Mouse (Mus musculus): ENCODE results near the gene Zfp874a. TPM values are rescaled to one million over a fixed set of nuclear protein-coding genes. Genes with fewer than 3 reads are reported as not detected.

Gene Zfp874a
- polyA plus RNA-seq (2014; fragmentation: Illumina TruSeq; extraction: RNeasy Lipid Tissue Mini Kit (QIAGEN cat#74804); ENCODE audit: insufficient read depth, low read depth, low replicate concordance), result 7.7 TPM

DNA sequence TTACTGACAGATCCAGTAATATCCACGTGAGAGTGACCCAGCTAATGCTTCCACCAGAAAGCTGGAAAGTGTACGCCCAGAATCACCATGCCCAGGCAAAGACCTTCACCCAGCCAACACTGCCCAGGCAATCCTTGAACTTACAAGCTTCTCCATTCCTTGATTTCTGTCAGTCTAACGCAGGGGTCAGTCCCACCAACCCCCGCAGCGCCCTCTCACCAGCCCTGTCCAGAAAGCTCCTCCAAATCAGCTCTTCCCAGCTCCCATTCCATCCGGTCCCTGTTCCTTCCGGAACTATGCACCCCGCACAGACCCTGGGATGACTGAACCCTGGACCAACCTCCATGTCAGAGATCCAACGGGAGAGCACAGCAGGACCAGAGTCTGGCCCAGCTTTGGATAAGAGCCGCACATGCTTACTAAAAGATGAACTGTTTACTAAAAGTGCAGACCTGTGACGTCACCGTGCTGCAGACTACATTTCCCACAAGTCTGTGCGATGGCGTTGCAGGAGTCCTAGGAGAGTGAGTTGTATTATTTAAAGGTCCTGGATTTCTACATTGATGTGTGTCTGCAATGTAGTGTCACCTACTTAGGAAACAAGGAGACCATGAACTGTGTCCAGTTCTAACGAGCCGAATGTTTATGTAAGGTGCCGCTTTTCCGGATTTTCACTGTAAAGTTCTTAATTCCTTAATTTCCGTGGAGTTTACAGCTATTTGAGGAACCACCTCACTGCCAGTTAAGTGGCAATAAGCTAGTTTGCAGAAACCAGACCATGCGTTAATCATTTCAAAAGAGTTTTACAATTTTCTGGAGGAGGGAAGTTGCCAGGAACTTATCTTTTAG, at the start of gene Zfp874a:
Zfp874a (minus strand) TSS at position 453 of the 849 bp plus-strand sequence.

DNA sequence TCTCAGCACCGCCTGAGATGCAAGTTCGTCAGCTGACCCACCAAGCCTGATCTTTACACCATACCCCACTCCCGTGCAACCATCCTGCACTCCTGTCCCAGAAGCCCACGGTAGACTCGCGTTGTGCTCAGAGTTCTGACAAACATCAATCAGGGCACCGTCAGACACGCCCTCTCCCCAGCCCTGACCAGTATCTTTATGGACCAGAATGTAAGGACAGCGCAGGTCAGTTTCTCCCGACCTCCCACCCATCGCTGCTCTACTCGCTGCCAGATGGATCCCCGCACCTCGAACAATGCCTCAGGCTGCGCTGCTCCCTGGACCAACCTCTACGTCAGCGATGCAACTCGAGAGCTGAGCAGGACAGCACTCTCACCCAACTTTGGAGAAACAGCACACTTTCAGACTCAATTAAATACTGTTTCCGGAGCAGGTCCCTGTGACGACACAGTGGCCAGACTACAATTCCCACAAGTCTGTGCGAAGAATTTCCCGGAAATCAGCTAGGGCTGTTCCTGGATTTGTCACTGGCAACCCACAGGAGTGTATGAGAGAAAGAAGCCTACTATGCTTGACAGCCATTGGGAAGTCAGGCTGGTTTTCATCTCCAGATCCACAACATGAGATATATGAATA, 48.8 kb upstream of the Zfp874a start, which contains the start of gene Zfp58:
Zfp58 (minus strand) TSS at position 472 of the 636 bp plus-strand sequence.

DNA sequence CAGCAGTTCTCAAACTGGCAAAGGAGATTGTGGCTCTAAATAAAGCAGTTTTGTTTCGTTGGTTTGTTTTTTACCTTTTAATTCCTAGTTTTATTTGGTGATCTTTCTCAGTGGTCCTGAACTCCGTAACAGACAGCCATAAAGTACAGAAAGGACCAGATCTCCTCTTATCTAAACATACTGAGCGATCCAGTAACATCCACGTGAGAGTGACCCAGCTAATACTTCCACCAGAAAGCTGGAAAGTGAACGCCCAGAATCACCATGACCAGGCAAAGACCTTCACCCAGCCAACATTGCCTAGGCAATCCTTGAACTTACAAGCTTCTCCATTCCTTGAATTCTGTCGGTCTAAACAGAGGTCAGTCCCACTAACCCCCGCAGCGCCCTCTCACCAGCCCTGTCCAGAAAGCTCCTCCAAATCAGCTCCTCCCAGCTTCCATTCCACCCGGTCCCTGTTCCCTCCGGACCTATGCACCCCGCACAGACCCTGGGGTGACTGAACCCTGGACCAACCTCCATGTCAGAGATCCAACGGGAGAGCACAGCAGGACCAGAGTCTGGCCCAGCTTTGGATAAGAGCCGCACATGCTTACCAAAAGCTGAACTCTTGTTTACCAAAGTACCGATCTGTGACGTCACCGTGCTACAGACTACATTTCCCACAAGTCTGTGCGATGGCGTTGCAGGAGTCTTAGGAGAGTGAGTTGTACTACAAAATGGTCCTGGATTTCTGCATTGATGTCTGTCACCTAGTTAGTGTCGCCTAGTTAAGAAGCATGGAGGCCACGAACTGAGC, 32.4 kb upstream of the Zfp874a start, which contains the start of gene Zfp874b:
Zfp874b (minus strand) TSS at position 634 of the 799 bp plus-strand sequence.

DNA sequence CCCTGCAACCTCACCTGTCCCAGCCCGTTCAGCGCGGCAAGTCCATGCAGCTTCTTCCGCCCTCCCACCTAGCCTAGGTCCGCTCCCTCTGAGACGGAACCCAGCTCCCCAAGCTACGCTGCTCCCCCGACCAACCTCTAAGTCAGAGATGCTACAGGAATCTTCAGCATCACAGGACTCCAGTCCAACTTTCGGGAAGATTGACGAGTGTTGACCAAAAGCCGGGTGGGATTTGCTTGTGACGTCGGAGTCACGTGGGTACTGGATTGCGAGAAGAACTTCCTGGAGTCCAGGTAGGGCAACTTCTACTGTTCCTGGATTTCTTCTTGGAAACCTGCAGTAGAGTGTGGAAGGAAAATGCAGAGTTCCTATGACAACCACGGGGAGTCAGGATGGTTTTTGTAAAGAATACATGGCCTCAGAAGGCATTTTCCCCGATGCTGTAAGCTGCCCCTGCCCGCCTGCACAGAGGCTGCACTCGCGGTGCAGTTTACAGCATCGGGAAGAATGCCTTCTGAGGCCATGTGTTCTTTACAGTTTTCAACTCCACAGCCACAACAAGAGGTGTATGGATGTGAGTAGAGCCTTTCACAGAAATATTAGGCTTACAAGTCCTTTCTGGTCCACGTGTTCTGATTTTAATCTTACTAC, 30.1 kb downstream of the Zfp874a start, which contains the start of gene Zfp459:
Zfp459 (minus strand) TSS at position 212 of the 651 bp plus-strand sequence.

DNA sequence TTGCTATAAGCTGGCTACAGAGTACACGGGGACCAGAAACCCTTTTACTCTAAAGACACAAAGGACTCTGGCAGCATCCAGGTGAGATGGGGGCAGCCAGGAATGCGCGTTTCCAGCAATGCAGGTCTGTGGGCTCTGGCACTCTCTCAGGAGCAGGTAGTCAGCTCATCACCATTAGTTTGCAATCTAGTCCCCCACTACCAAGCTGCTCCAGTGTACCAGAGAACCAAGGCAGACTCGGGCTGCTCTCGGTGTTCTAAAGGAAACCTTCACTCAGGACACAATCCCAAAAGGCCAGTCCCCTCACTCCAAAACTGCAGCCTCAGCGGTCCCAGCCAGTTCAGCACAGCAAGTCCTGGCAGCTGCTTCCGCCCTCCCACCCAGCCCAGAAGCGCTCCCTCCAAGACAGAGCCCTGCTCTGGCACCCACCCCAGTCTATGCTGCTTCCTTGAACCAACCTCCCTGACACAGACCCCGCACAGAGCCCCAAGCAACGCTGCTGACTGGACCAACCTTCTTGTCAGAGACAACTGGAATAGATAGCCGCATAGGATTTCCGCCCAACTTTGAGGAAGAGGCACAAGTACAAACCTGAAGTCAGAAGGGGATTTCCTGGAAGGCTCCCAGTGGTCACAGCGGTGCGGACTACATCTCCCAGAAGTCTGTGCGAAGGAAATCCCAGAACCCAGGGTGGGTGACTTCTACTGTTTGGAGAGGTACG, 52.1 kb downstream of the Zfp874a start, which contains the start of gene Zfp429:
Zfp429 (minus strand) TSS at position 637 of the 721 bp plus-strand sequence.

DNA sequence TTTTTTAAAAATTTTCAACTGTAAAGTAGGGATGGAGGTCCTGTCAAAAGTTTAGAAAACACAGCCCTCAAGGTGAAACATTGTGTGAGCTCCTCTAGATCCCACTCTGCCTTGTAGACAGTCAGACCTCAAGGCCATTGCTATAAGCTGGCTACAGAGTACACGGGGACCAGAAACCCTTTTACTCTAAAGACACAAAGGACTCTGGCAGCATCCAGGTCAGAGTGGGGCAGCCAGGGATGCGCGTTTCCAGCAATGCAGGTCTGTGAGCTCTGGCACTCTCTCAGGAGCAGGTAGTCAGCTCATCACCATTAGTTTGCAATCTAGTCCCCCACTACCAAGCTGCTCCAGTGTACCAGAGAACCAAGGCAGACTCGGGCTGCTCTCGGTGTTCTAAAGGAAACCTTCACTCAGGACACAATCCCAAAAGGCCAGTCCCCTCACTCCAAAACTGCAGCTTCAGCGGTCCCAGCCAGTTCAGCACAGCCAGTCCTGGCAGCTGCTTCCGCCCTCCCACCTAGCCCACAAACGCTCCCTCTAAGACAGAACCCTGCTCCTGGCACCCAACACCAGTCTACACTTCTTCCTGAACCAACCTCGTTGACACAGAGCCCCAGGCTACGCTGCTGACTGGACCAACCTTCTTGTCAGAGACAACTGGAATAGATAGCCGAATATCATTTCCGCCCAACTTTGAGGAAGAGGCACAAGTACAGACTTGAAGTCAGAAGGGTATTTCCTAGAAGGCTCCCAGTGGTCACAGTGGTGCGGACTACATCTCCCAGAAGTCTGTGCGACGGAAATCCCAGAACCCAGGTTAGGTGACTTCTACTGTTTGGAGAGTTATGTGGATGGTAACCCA, 76.1 kb downstream of the Zfp874a start, which contains the start of the genes Gm28041 and Zfp456:
Gm28041 (minus strand) TSS at position 684 of the 862 bp plus-strand sequence.
Zfp456 (minus strand) TSS at position 761 of the 862 bp plus-strand sequence.

Other genes with a start within 250 kb of the Zfp874a start
- 0.58 TPM for gene Zfp458, start 173.2 kb downstream of the Zfp874a start, polyA plus RNA-seq (2014; fragmentation: Illumina TruSeq; extraction: RNeasy Lipid Tissue Mini Kit (QIAGEN cat#74804); ENCODE audit: insufficient read depth, low read depth, low replicate concordance)
- gene Zfp457, start 145.1 kb downstream of the Zfp874a start, polyA plus RNA-seq (2014; fragmentation: Illumina TruSeq; extraction: RNeasy Lipid Tissue Mini Kit (QIAGEN cat#74804); ENCODE audit: insufficient read depth, low read depth, low replicate concordance), result 0.69 TPM
- 2.9 TPM for gene Zfp595, start 119.1 kb downstream of the Zfp874a start, polyA plus RNA-seq (2014; fragmentation: Illumina TruSeq; extraction: RNeasy Lipid Tissue Mini Kit (QIAGEN cat#74804); ENCODE audit: insufficient read depth, low read depth, low replicate concordance)
- gene Gm28044, start 91.1 kb downstream of the Zfp874a start, polyA plus RNA-seq (2014; fragmentation: Illumina TruSeq; extraction: RNeasy Lipid Tissue Mini Kit (QIAGEN cat#74804); ENCODE audit: insufficient read depth, low read depth, low replicate concordance), result not detected
- gene Zfp953, start 91.0 kb downstream of the Zfp874a start, polyA plus RNA-seq (2014; fragmentation: Illumina TruSeq; extraction: RNeasy Lipid Tissue Mini Kit (QIAGEN cat#74804); ENCODE audit: insufficient read depth, low read depth, low replicate concordance), result 2.0 TPM
- 0.96 TPM for gene Gm28041, start 75.9 kb downstream of the Zfp874a start, polyA plus RNA-seq (2014; fragmentation: Illumina TruSeq; extraction: RNeasy Lipid Tissue Mini Kit (QIAGEN cat#74804); ENCODE audit: insufficient read depth, low read depth, low replicate concordance)
- 1.3 TPM for gene Zfp456, start 75.8 kb downstream of the Zfp874a start, polyA plus RNA-seq (2014; fragmentation: Illumina TruSeq; extraction: RNeasy Lipid Tissue Mini Kit (QIAGEN cat#74804); ENCODE audit: insufficient read depth, low read depth, low replicate concordance)
- 4.6 TPM for gene Zfp429, start 51.8 kb downstream of the Zfp874a start, polyA plus RNA-seq (2014; fragmentation: Illumina TruSeq; extraction: RNeasy Lipid Tissue Mini Kit (QIAGEN cat#74804); ENCODE audit: insufficient read depth, low read depth, low replicate concordance)
- 0.52 TPM for gene Zfp459, start 30.2 kb downstream of the Zfp874a start, polyA plus RNA-seq (2014; fragmentation: Illumina TruSeq; extraction: RNeasy Lipid Tissue Mini Kit (QIAGEN cat#74804); ENCODE audit: insufficient read depth, low read depth, low replicate concordance)
- gene Zfp874b, start 32.6 kb upstream of the Zfp874a start, polyA plus RNA-seq (2014; fragmentation: Illumina TruSeq; extraction: RNeasy Lipid Tissue Mini Kit (QIAGEN cat#74804); ENCODE audit: insufficient read depth, low read depth, low replicate concordance), result 7.2 TPM
- gene Zfp58, start 48.9 kb upstream of the Zfp874a start, polyA plus RNA-seq (2014; fragmentation: Illumina TruSeq; extraction: RNeasy Lipid Tissue Mini Kit (QIAGEN cat#74804); ENCODE audit: insufficient read depth, low read depth, low replicate concordance), result 5.1 TPM
- not detected for gene Gm26965, start 74.5 kb upstream of the Zfp874a start, polyA plus RNA-seq (2014; fragmentation: Illumina TruSeq; extraction: RNeasy Lipid Tissue Mini Kit (QIAGEN cat#74804); ENCODE audit: insufficient read depth, low read depth, low replicate concordance)
- 21.7 TPM for gene Zfp87, start 74.6 kb upstream of the Zfp874a start, polyA plus RNA-seq (2014; fragmentation: Illumina TruSeq; extraction: RNeasy Lipid Tissue Mini Kit (QIAGEN cat#74804); ENCODE audit: insufficient read depth, low read depth, low replicate concordance)
- 4.4 TPM for gene Zfp748, start 102.2 kb upstream of the Zfp874a start, polyA plus RNA-seq (2014; fragmentation: Illumina TruSeq; extraction: RNeasy Lipid Tissue Mini Kit (QIAGEN cat#74804); ENCODE audit: insufficient read depth, low read depth, low replicate concordance)
- 3.4 TPM for gene Zfp729b, start 158.1 kb upstream of the Zfp874a start, polyA plus RNA-seq (2014; fragmentation: Illumina TruSeq; extraction: RNeasy Lipid Tissue Mini Kit (QIAGEN cat#74804); ENCODE audit: insufficient read depth, low read depth, low replicate concordance)
- gene Gm49345, start 186.1 kb upstream of the Zfp874a start, polyA plus RNA-seq (2014; fragmentation: Illumina TruSeq; extraction: RNeasy Lipid Tissue Mini Kit (QIAGEN cat#74804); ENCODE audit: insufficient read depth, low read depth, low replicate concordance), result not detected
- gene Zfp729a, start 186.2 kb upstream of the Zfp874a start, polyA plus RNA-seq (2014; fragmentation: Illumina TruSeq; extraction: RNeasy Lipid Tissue Mini Kit (QIAGEN cat#74804); ENCODE audit: insufficient read depth, low read depth, low replicate concordance), result 6.4 TPM
- 3.3 TPM for gene Zfp738, start 235.4 kb upstream of the Zfp874a start, polyA plus RNA-seq (2014; fragmentation: Illumina TruSeq; extraction: RNeasy Lipid Tissue Mini Kit (QIAGEN cat#74804); ENCODE audit: insufficient read depth, low read depth, low replicate concordance)

Measured in lung, adult 10 weeks (tissue).